Mouse (Mus musculus): ENCODE data around the gene Kcnn3. TPM values are rescaled to one million over a fixed set of nuclear protein-coding genes. Genes with fewer than 3 reads are reported as not detected.
A peak's percentile ranks its signal among the peaks of the same experiment; 100 is the strongest.

Gene Kcnn3
- polyA plus RNA-seq, 1 experiment: 10.9 TPM

GRCm38 (mm10) chr3:89512225-89512624 lies 7.7 kb upstream of the Kcnn3 start:
- Histone ChIP-seq H3K4me1 (ENCODE audit: control insufficient read depth, insufficient read depth, low read length) (no peaks in the 10 kb centered on the region), H3K27ac (ENCODE audit: insufficient read depth, low read length) (no peak overlapping the region), H3K4me3 (ENCODE audit: insufficient read depth, low read length) (no peak overlapping the region)
- no peak for TF ChIP-seq POLR2A (IDR thresholded peaks at IDR 0.05; ENCODE audit: extremely low read depth, insufficient read depth, low read length)
- TF ChIP-seq CTCF (IDR thresholded peaks at IDR 0.05; ENCODE audit: extremely low read depth, insufficient read depth, low read length): peak; percentile 53

- TF ChIP-seq CTCF (IDR thresholded peaks at IDR 0.05; ENCODE audit: extremely low read depth, insufficient read depth, low read length) (no peak), POLR2A (IDR thresholded peaks at IDR 0.05; ENCODE audit: extremely low read depth, insufficient read depth, low read length) (no peak)
- Histone ChIP-seq H3K4me1 (ENCODE audit: control insufficient read depth, insufficient read depth, low read length) (no peaks in the 10 kb centered on the region), H3K4me3 (ENCODE audit: insufficient read depth, low read length) (no peak overlapping the region), H3K27ac (ENCODE audit: insufficient read depth, low read length) (no peak overlapping the region)
Observed at GRCm38 (mm10) chr3:89515444-89515843, 4.5 kb upstream of the Kcnn3 start.

GRCm38 (mm10) chr3:89516321-89516720 lies 3.6 kb upstream of the Kcnn3 start:
- Histone ChIP-seq H3K4me1 (ENCODE audit: control insufficient read depth, insufficient read depth, low read length) (no peaks in the 10 kb centered on the region), H3K4me3 (ENCODE audit: insufficient read depth, low read length) (no peak overlapping the region), H3K27ac (ENCODE audit: insufficient read depth, low read length) (no peak overlapping the region)
- TF ChIP-seq CTCF (IDR thresholded peaks at IDR 0.05; ENCODE audit: extremely low read depth, insufficient read depth, low read length) (no peak), POLR2A (IDR thresholded peaks at IDR 0.05; ENCODE audit: extremely low read depth, insufficient read depth, low read length) (no peak)

- H3K27ac ChIP-seq (ENCODE audit: insufficient read depth, low read length): 0 out of 2 replicates have a peak overlapping the region, but pooled peaks have one; percentile 22
- peaks cover 2% of the 10 kb centered on the region; the same call in 1 of the 2 replicates for H3K4me1 ChIP-seq (ENCODE audit: control insufficient read depth, insufficient read depth, low read length)
- peak overlapping the region; percentile 59 for H3K4me3 ChIP-seq (ENCODE audit: insufficient read depth, low read length)
- no peak for TF ChIP-seq CTCF (IDR thresholded peaks at IDR 0.05; ENCODE audit: extremely low read depth, insufficient read depth, low read length)
- no peak for TF ChIP-seq POLR2A (IDR thresholded peaks at IDR 0.05; ENCODE audit: extremely low read depth, insufficient read depth, low read length)
Observed at GRCm38 (mm10) chr3:89520618-89521502, 896 bp downstream of the Kcnn3 start.

- Histone ChIP-seq H3K27ac (ENCODE audit: insufficient read depth, low read length) (no peak overlapping the region), H3K4me1 (ENCODE audit: control insufficient read depth, insufficient read depth, low read length) (peaks cover 2% of the 10 kb centered on the region; the same call in 1 of the 2 replicates), H3K4me3 (ENCODE audit: insufficient read depth, low read length) (peak overlapping the region; percentile 59)
- TF ChIP-seq POLR2A (IDR thresholded peaks at IDR 0.05; ENCODE audit: extremely low read depth, insufficient read depth, low read length): no peak
- no peak for TF ChIP-seq CTCF (IDR thresholded peaks at IDR 0.05; ENCODE audit: extremely low read depth, insufficient read depth, low read length)
Observed at GRCm38 (mm10) chr3:89521503-89521854, 1.5 kb downstream of the Kcnn3 start.

GRCm38 (mm10) chr3:89522450-89523128 lies 2.6 kb downstream of the Kcnn3 start:
- TF ChIP-seq CTCF (IDR thresholded peaks at IDR 0.05; ENCODE audit: extremely low read depth, insufficient read depth, low read length) (no peak), POLR2A (IDR thresholded peaks at IDR 0.05; ENCODE audit: extremely low read depth, insufficient read depth, low read length) (no peak)
- no peak overlapping the region for H3K27ac ChIP-seq (ENCODE audit: insufficient read depth, low read length)
- H3K4me3 ChIP-seq (ENCODE audit: insufficient read depth, low read length): peak overlapping the region; percentile 59
- peaks cover 2% of the 10 kb centered on the region; the same call in 1 of the 2 replicates for H3K4me1 ChIP-seq (ENCODE audit: control insufficient read depth, insufficient read depth, low read length)

- no peak overlapping the region for H3K27ac ChIP-seq (ENCODE audit: insufficient read depth, low read length)
- no peak for TF ChIP-seq CTCF (IDR thresholded peaks at IDR 0.05; ENCODE audit: extremely low read depth, insufficient read depth, low read length)
- no peak for TF ChIP-seq POLR2A (IDR thresholded peaks at IDR 0.05; ENCODE audit: extremely low read depth, insufficient read depth, low read length)
- H3K4me3 ChIP-seq (ENCODE audit: insufficient read depth, low read length): no peak overlapping the region
- peaks cover 2% of the 10 kb centered on the region; the same call in 1 of the 2 replicates for H3K4me1 ChIP-seq (ENCODE audit: control insufficient read depth, insufficient read depth, low read length)
Observed at GRCm38 (mm10) chr3:89526298-89527090, 6.5 kb downstream of the Kcnn3 start.

GRCm38 (mm10) chr3:89529796-89530195 lies 9.8 kb downstream of the Kcnn3 start:
- TF ChIP-seq CTCF (IDR thresholded peaks at IDR 0.05; ENCODE audit: extremely low read depth, insufficient read depth, low read length) (0 out of 2 replicates have a peak, but pooled peaks have one; percentile 20), POLR2A (IDR thresholded peaks at IDR 0.05; ENCODE audit: extremely low read depth, insufficient read depth, low read length) (no peak)
- Histone ChIP-seq H3K4me3 (ENCODE audit: insufficient read depth, low read length) (no peak overlapping the region), H3K27ac (ENCODE audit: insufficient read depth, low read length) (no peak overlapping the region), H3K4me1 (ENCODE audit: control insufficient read depth, insufficient read depth, low read length) (peaks cover 2% of the 10 kb centered on the region; the same call in 1 of the 2 replicates)

GRCm38 (mm10) chr3:89534566-89535097 lies 14.7 kb downstream of the Kcnn3 start:
- H3K4me3 ChIP-seq (ENCODE audit: insufficient read depth, low read length): no peak overlapping the region
- no peak overlapping the region for H3K27ac ChIP-seq (ENCODE audit: insufficient read depth, low read length)
- no peaks in the 10 kb centered on the region for H3K4me1 ChIP-seq (ENCODE audit: control insufficient read depth, insufficient read depth, low read length)
- TF ChIP-seq POLR2A (IDR thresholded peaks at IDR 0.05; ENCODE audit: extremely low read depth, insufficient read depth, low read length) (no peak), CTCF (IDR thresholded peaks at IDR 0.05; ENCODE audit: extremely low read depth, insufficient read depth, low read length) (no peak)
